In genomic region chr1:58395341-58395740, GRCm38 (mm10) we compare ENCODE assay signal across 1 mouse cellular context.
TF ChIP-seq lines count a peak whose summit lies in the region.

No protein-coding gene starts in this region.

TF ChIP-seq in MEL, 35 proteins besides CTCF, POLR2A, EP300 and RAD21 (continued from another document):
- no peak for TF ChIP-seq ZMIZ1 (IDR thresholded peaks at IDR 0.05; ENCODE audit: low read depth, low read length)
- no peak for TF ChIP-seq USF2 (IDR thresholded peaks at IDR 0.05; ENCODE audit: borderline replicate concordance in 1 of 2, insufficient read depth in 1 of 2, low read depth in 1 of 2, low read length in 2 of 2)
- no peak for TF ChIP-seq NRF1 (IDR thresholded peaks at IDR 0.05; ENCODE audit: insufficient read depth, low read depth, low read length, poor library complexity, severe bottlenecking)
